Mouse (Mus musculus) liver, embryonic 14.5 days (tissue): ENCODE data around the gene Relt.

ENCODE experiments used
- CTCF ChIP-seq: IDR thresholded peaks from 2 replicates; pipeline ENCODE4 v1.5.1; 2016; ENCODE audit warnings: antibody characterized with exemption, low read depth, control low read depth
- EP300 ChIP-seq: IDR thresholded peaks from 2 replicates; pipeline ENCODE4 v1.6.1; 2016; ENCODE audit warnings: antibody characterized with exemption, low read depth

GRCm38 (mm10) chr7:100881950-100882349 lies 18.7 kb upstream of the Relt start:
- TF ChIP-seq CTCF: no peak
- no peak for TF ChIP-seq EP300
